Mouse (Mus musculus) midbrain, embryonic 10.5 days (tissue): ENCODE measurements around the gene Hoxc9. TPM values are rescaled to one million over a fixed set of nuclear protein-coding genes. Genes with fewer than 3 reads are reported as not detected.

Source experiments
- DNase-seq: peaks from one replicate; pipeline ENCODE4 v3.0.0-alpha.2; 2017; ENCODE audit warnings: low spot score
- H3K27ac ChIP-seq: fragments of 300-500 bp; sonication (generic); replicated peaks from 2 replicates; pipeline ENCODE4 v1.5.1; 2016; ENCODE audit warnings: mild to moderate bottlenecking
- H3K27me3 ChIP-seq: fragments of 300-500 bp; sonication (generic); 2 replicates; pipeline ENCODE4 v1.6.1; 2016; ENCODE audit warnings: low read depth, mild to moderate bottlenecking; ENCODE audit not compliant: poor library complexity, severe bottlenecking
- H3K36me3 ChIP-seq: fragments of 300-500 bp; sonication (generic); 2 replicates; pipeline ENCODE4 v1.6.1; 2016; ENCODE audit warnings: mild to moderate bottlenecking, moderate library complexity
- H3K4me1 ChIP-seq: fragments of 300-500 bp; sonication (generic); 2 replicates; pipeline ENCODE4 v1.6.1; 2016
- H3K4me3 ChIP-seq: fragments of 300-500 bp; sonication (generic); 2 replicates; pipeline ENCODE4 v1.5.1; 2016; ENCODE audit warnings: mild to moderate bottlenecking, moderate library complexity
- H3K9me3 ChIP-seq: fragments of 300-500 bp; sonication (generic); replicated peaks from 2 replicates; pipeline ENCODE4 v1.6.1; 2016; ENCODE audit warnings: mild to moderate bottlenecking
- WGBS: fragments of 180-500 bp; shearing (Covaris S2); methylation state at CpG from one replicate; pipeline ENCODE4 v1.1.7; 2016; 5-methylcytosine and 5-hydroxymethylcytosine counted together
- polyA plus RNA-seq: library from polyadenylated mRNA; unstranded; fragments of >200 nt; fragmentation: Nextera tagmentation; extraction: Ambion mirVana; gene quantifications from 2 replicates; pipeline ENCODE4 v1.2.1, GENCODE M21; 2016

The Hoxc9 gene
- polyA plus RNA-seq, 1 experiment from 2014 or later: not detected

DNA sequence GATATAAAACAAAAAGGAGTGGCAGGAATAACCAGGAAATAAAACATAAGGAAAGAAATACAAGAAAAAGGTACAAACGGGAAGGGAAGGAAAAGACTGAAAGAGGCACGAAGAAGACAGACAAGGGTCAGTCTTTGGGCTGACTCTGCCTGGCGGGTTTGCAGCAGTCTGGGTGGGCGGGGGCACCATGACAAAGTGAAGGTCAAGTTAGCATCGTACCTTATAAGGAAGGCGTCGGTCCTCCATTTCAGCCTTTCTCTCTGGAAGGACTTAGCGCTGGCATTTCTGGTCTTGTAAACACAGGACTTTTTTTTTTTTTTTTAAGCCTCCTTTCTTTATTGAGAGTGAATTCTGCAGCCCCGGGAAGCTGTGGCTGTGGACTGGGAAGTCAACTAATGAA is 29.0 kb upstream of the Hoxc9 start:
- Histone ChIP-seq H3K9me3 (no peaks in the 10 kb centered on the region), H3K4me1 (peaks cover 10% of the 10 kb centered on the region), H3K27me3 (peaks cover 100% of the 10 kb centered on the region), H3K36me3 (no peaks in the 10 kb centered on the region), H3K4me3 (no peak overlapping the region), H3K27ac (no peak overlapping the region)
- no peak for DNase-seq
- WGBS: 1% methylated on average over 9 of the region's 9 CpGs

DNA sequence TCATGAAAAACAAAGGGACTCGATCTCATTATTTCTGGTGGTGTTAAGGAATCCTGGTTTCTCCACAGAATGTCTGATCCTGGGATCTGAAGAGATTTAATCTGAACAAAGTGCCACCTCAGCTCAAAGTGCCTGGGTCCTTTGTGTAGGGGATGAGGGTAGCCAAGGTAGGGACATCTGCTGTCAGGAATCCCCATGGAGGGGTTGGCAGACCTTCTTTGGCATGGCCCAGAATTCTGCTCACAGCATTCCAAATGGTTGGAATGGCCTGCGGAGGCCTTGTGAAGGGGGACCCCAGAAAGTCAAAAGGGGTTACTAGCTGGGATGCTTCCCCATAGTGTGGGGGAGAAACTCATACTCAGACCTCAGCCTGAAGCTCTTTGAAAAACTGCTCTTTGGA is 27.4 kb upstream of the Hoxc9 start:
- H3K4me3 ChIP-seq: no peak overlapping the region
- no peak overlapping the region for H3K27ac ChIP-seq
- no peaks in the 10 kb centered on the region for H3K4me1 ChIP-seq
- no peaks in the 10 kb centered on the region for H3K9me3 ChIP-seq
- DNase-seq: no peak
- WGBS: 9% methylated on average over 2 of the region's 2 CpGs
- no peaks in the 10 kb centered on the region for H3K36me3 ChIP-seq
- H3K27me3 ChIP-seq: peaks cover 100% of the 10 kb centered on the region

DNA sequence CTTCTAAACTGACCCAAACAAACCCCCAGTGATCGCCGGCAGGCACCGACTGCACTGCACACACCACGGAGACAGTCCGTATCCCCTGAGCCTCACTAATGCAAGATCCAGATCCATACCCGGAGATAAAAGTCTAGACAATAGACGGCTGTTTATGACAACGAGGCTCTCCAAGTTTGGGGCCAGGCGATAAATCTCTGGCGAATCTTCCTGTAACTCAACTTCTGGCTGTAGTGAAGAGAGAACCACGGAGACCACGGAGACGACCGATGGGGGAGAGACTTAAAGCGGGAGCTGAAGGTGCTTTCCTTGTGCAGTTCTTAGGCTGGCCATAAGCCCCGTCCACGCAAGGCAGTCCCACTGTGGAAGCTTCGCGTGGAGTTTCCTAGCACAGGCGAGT is 26.5 kb upstream of the Hoxc9 start:
- no peak overlapping the region for H3K4me3 ChIP-seq
- H3K4me1 ChIP-seq: no peaks in the 10 kb centered on the region
- 2% methylated on average over 20 of the region's 20 CpGs for WGBS
- no peaks in the 10 kb centered on the region for H3K9me3 ChIP-seq
- no peaks in the 10 kb centered on the region for H3K36me3 ChIP-seq
- peaks cover 100% of the 10 kb centered on the region for H3K27me3 ChIP-seq
- DNase-seq: no peak
- no peak overlapping the region for H3K27ac ChIP-seq

DNA sequence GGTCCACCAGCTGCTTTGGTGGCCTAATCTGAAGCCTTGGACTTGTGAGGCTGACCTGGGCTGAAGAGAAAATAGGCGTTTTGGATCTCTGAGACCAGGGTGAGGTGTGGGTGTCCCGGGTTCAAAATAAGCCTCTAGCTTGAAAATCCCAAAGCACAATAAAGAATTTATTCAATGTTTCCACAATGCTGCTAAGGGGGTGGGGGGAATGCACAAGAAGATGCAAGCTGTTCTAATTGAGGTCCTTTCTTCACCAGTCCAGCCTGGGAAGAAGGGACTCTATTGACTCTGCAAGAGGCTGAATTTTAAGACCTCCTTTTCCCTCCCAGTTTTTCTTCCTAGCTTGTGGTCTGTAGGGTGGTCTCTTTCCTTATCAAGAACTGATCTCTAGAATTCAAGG is 25.4 kb upstream of the Hoxc9 start:
- Histone ChIP-seq H3K27ac (no peak overlapping the region), H3K36me3 (no peaks in the 10 kb centered on the region), H3K4me3 (no peak overlapping the region), H3K4me1 (0 out of 2 replicates have a peak, but pooled peaks cover under 1% of the 10 kb centered on the region), H3K9me3 (no peaks in the 10 kb centered on the region), H3K27me3 (peaks cover 100% of the 10 kb centered on the region)
- DNase-seq: no peak
- WGBS: 11% methylated on average over 2 of the region's 2 CpGs

DNA sequence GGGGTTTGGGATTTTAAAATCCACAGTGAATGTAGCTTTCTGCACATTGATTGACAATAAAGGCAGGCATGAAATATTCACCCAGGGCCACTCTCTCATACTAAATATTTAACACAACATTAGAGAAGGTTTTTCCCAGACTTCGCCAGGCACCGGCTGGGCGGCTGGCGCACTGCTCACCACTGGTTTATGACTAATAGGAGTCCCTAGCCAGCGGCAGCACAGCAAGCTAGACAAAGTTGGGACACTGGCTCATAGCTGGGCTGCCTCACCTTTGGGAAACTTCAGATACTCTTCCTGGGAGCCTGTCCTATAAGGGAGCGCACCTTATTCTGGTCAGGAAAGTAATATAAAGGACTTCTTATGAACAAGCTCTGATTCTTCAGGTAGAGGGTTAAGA is 22.7 kb upstream of the Hoxc9 start:
- Histone ChIP-seq H3K9me3 (no peaks in the 10 kb centered on the region), H3K27ac (no peak overlapping the region), H3K4me1 (peaks cover 3% of the 10 kb centered on the region; the same call in 1 of the 2 replicates), H3K27me3 (peaks cover 100% of the 10 kb centered on the region), H3K36me3 (no peaks in the 10 kb centered on the region), H3K4me3 (no peak overlapping the region)
- WGBS: 5% methylated on average over 6 of the region's 6 CpGs
- no peak for DNase-seq

DNA sequence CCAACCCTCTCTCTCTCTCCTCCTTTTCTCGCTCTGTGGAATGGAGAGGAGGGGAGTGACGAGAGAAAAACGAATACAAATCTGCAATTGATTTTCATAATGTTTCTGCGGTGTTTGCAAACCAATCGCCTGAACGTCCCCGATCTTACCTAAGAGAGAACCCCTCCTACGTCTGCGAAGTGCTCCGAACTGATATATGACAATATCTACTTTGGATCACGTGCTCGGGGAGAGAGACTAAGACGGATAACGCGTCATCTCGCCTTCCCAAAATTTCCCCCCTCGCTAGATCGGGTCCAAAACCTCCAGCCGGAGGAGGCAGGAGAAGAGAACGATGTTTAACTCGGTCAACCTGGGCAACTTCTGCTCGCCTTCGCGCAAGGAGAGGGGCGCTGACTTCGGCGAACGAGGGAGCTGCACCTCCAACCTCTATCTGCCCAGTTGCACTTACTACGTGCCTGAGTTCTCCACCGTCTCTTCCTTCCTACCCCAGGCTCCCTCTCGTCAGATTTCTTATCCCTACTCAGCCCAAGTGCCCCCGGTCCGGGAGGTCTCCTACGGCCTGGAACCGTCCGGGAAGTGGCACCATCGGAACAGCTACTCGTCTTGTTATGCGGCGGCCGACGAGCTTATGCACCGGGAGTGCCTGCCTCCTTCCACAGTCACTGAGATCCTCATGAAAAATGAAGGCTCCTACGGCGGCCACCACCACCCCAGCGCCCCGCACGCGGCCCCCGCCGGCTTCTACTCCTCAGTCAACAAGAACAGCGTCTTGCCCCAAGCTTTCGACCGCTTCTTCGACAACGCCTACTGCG is 21.8 kb upstream of the Hoxc9 start, which contains the start of gene Hoxc11:
Gene Hoxc11, plus strand, starts transcription at position 236 of the 815 bp plus-strand sequence.
- Histone ChIP-seq H3K27ac (no peak within 1 kb of the TSS), H3K4me3 (no peak within 1 kb of the TSS), H3K9me3 (no peaks in the 10 kb centered on the region), H3K27me3 (peaks cover 100% of the 10 kb centered on the region), H3K36me3 (no peaks in the 10 kb centered on the region), H3K4me1 (peaks cover 3% of the 10 kb centered on the region; the same call in 1 of the 2 replicates)
- no peak for DNase-seq
- WGBS: under 1% methylated on average over 57 of the region's 57 CpGs

DNA sequence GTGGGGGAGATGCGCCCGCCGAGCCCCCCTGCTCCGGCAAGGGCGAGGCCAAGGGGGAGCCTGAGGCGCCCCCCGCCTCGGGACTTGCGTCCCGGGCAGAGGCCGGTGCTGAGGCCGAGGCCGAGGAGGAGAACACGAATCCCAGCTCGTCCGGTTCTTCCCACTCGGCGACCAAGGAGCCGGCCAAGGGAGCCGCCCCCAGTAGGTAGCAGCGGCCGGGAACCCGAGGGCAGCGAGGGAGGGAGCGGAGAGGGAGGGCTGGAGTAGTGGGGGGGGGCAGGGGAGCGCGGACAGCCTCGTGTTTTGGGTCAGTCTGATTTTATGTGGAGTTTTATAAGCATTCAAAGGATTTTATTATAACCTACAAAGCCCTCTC is 21.2 kb upstream of the Hoxc9 start:
- H3K4me1 ChIP-seq: peaks cover 3% of the 10 kb centered on the region; the same call in 1 of the 2 replicates
- no peak overlapping the region for H3K27ac ChIP-seq
- WGBS: 0% methylated on average over 28 of the region's 28 CpGs
- peaks cover 100% of the 10 kb centered on the region for H3K27me3 ChIP-seq
- H3K4me3 ChIP-seq: no peak overlapping the region
- no peaks in the 10 kb centered on the region for H3K36me3 ChIP-seq
- no peaks in the 10 kb centered on the region for H3K9me3 ChIP-seq
- DNase-seq: no peak

DNA sequence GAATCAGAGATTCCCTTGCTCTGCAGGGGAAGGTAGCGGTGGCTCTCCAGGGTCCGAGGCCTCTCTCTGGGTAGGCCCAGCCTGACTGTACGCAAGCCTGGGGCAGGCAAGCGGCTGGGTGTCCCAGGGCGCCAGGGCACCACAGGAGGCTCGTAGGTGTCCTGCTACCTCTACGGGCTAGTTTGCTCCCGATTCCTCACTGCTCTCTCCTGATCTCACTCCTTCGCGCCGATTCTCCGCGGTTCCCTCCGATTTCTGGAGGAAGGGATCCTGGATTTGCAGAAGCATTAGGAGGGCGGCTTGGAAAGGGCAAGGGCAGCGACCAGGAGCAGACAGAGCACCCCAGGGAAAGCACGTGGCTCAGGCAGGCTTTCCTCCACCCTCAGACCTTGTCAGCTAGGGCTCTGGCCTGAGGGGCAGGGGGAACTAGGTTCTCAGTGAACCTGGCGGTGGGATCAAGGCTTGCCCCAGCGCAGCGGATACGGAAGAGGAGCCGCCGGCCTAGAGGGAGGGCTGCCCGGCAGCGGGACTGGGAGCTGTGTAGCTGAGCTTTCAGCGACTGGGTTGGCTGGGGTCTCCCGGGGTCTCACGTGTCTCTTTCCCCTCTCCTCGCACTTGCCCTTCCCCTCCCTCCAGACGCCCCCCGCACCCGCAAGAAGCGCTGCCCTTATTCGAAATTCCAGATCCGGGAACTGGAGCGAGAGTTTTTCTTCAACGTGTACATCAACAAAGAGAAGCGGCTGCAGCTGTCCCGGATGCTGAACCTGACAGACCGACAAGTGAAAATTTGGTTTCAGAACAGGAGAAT is 20.2 kb upstream of the Hoxc9 start:
- Histone ChIP-seq H3K27ac (no peak overlapping the region), H3K4me1 (peaks cover 3% of the 10 kb centered on the region; the same call in 1 of the 2 replicates), H3K4me3 (no peak overlapping the region), H3K9me3 (no peaks in the 10 kb centered on the region), H3K36me3 (no peaks in the 10 kb centered on the region), H3K27me3 (peaks cover 100% of the 10 kb centered on the region)
- peak; percentile 74 for DNase-seq
- under 1% methylated on average over 40 of the region's 40 CpGs for WGBS

DNA sequence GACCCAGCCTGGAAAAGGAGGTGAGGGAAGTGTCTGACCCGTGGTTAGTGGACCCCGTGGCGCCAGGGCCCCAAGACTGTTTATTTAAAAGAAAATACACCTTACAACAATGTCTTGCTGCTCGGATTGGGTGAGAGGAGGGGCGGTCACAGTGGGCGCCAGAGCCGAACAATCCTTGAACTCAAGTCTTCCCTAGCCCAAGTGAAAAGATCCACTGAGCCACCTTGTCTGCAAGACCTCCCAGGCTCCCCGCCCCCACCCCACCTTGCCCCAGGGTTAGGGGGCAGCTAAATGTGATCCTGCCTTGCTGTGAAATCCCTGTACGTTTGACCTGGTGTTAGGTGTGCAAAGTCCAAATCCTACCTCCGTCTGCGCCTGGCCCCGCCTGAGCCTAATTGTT is 19.3 kb upstream of the Hoxc9 start:
- Histone ChIP-seq H3K4me1 (peaks cover 3% of the 10 kb centered on the region; the same call in 1 of the 2 replicates), H3K27me3 (peaks cover 100% of the 10 kb centered on the region), H3K36me3 (no peaks in the 10 kb centered on the region), H3K9me3 (no peaks in the 10 kb centered on the region), H3K4me3 (no peak overlapping the region), H3K27ac (no peak overlapping the region)
- WGBS: 1% methylated on average over 12 of the region's 12 CpGs
- DNase-seq: no peak

DNA sequence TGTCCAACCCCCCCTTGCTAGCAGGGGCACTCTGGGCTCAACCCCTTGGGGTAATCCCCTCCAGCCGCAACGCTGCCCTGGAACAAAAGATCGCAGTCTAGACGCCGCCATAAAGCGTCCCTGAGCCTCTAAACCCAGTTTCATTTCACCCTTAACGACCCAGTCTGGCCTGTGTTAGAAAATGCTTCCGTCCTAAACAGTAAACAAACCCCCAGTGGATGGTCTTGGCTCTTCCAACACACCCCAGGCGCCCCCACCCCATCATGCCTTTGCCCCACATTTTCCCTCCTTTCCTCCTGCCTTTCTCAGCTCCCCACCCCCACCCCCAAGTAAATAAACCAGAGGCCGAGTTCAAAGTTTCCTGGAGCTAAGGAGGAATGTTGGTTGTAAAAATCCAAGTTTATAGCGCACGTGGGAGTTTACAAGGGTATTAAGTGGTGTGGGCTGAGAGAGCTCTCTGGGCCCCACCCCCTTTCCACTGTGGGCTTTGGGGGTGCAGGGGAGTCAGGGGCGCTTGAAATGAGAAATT is 16.5 kb upstream of the Hoxc9 start:
- under 1% methylated on average over 13 of the region's 13 CpGs for WGBS
- H3K27me3 ChIP-seq: peaks cover 100% of the 10 kb centered on the region
- no peaks in the 10 kb centered on the region for H3K9me3 ChIP-seq
- DNase-seq: no peak
- H3K27ac ChIP-seq: no peak overlapping the region
- H3K4me1 ChIP-seq: peaks cover 3% of the 10 kb centered on the region; the same call in 1 of the 2 replicates
- no peak overlapping the region for H3K4me3 ChIP-seq
- no peaks in the 10 kb centered on the region for H3K36me3 ChIP-seq

DNA sequence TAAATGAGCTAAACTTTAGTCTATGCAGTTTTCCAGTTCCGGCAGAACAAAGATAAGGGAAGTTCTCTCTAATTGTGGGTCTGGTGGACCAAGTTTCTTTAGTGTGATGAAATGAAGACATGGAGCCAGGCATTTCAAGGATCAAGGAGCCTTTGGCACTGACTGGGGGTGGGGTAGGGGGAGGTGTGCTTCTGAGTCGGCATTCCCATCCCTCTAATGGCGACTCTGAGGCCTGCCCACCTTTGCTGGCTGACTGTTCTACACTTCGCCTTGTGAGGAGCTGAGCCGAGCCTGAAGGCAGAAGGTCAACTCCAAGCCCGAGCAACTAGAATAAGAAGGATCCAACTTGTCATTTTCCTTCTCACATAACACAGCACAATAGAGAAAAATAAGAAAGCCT is 14.5 kb upstream of the Hoxc9 start:
- WGBS: 6% methylated on average over 6 of the region's 6 CpGs

DNA sequence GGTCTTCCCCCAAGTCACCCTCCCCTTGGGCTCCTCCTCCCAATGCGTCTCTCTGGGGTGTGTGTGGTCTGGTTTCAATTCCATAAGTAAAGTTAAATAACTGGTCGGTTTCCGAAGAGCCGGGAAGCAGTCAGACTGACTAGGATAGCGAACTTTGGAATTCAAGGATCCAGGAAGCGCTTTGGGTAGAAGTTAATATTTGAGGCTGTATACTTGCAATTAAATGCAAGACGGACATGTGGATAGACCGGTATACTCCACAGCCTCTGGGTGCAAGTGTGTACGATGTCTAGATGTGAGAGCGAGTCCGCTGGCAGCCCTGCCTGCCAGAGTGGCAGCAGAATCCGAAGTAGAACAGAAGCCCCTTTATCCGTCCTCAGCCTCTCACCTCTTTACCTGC is 13.7 kb upstream of the Hoxc9 start:
- Histone ChIP-seq H3K4me1 (peaks cover 7% of the 10 kb centered on the region; the same call in 1 of the 2 replicates), H3K9me3 (no peaks in the 10 kb centered on the region), H3K27ac (no peak overlapping the region), H3K27me3 (peaks cover 100% of the 10 kb centered on the region), H3K4me3 (no peak overlapping the region), H3K36me3 (no peaks in the 10 kb centered on the region)
- DNase-seq: no peak
- 3% methylated on average over 13 of the region's 13 CpGs for WGBS

More for the DNA sequence above, 14.5 kb upstream of the Hoxc9 start:
- Histone ChIP-seq H3K4me1 (peaks cover 5% of the 10 kb centered on the region; the same call in 1 of the 2 replicates), H3K4me3 (no peak overlapping the region), H3K27me3 (peaks cover 100% of the 10 kb centered on the region), H3K9me3 (no peaks in the 10 kb centered on the region), H3K36me3 (no peaks in the 10 kb centered on the region), H3K27ac (no peak overlapping the region)
- no peak for DNase-seq
